Mouse (Mus musculus) neural tube, embryonic 12.5 days (tissue): ENCODE measurements at regions not wholly inside any gene's neighbourhood (a gene's known extent, or its start where the extent isn't known, plus 50 kb on each side); places are given as distances from the start of the nearest gene placed in this dataset.

Source experiments
- ATAC-seq: fragments of 200-750 bp; cut with Nextera tagmentation; 2 replicates; pipeline ENCODE4 v1.8.0; 2017; ENCODE audit warnings: low read depth, mild to moderate bottlenecking, moderate TSS enrichment, moderate library complexity; ENCODE audit not compliant: low FRiP score
- H3K27ac ChIP-seq: fragments of 300-500 bp; sonication (generic); 2 replicates; pipeline ENCODE4 v1.5.1; 2016
- H3K27me3 ChIP-seq: fragments of 300-500 bp; sonication (generic); replicated peaks from 2 replicates; pipeline ENCODE4 v1.6.1; 2016; ENCODE audit warnings: mild to moderate bottlenecking
- H3K36me3 ChIP-seq: fragments of 300-500 bp; sonication (generic); 2 replicates; pipeline ENCODE4 v1.6.1; 2016; ENCODE audit warnings: mild to moderate bottlenecking
- H3K4me1 ChIP-seq: fragments of 300-500 bp; sonication (generic); 2 replicates; pipeline ENCODE4 v1.6.1; 2016
- H3K4me2 ChIP-seq: fragments of 300-500 bp; sonication (generic); replicated peaks from 2 replicates; pipeline ENCODE4 v1.6.1; 2016; ENCODE audit warnings: mild to moderate bottlenecking
- H3K4me3 ChIP-seq: fragments of 300-500 bp; sonication (generic); 2 replicates; pipeline ENCODE4 v1.5.1; 2016
- H3K9ac ChIP-seq: fragments of 300-500 bp; sonication (generic); 2 replicates; pipeline ENCODE4 v1.6.1; 2016; ENCODE audit warnings: mild to moderate bottlenecking
- H3K9me3 ChIP-seq: fragments of 300-500 bp; sonication (generic); 2 replicates; pipeline ENCODE4 v1.6.1; 2016; ENCODE audit warnings: mild to moderate bottlenecking
- WGBS: fragments of 180-500 bp; shearing (Covaris S2); methylation state at CpG from one replicate; pipeline ENCODE4 v1.1.7; 2016; 5-methylcytosine and 5-hydroxymethylcytosine counted together

DNA sequence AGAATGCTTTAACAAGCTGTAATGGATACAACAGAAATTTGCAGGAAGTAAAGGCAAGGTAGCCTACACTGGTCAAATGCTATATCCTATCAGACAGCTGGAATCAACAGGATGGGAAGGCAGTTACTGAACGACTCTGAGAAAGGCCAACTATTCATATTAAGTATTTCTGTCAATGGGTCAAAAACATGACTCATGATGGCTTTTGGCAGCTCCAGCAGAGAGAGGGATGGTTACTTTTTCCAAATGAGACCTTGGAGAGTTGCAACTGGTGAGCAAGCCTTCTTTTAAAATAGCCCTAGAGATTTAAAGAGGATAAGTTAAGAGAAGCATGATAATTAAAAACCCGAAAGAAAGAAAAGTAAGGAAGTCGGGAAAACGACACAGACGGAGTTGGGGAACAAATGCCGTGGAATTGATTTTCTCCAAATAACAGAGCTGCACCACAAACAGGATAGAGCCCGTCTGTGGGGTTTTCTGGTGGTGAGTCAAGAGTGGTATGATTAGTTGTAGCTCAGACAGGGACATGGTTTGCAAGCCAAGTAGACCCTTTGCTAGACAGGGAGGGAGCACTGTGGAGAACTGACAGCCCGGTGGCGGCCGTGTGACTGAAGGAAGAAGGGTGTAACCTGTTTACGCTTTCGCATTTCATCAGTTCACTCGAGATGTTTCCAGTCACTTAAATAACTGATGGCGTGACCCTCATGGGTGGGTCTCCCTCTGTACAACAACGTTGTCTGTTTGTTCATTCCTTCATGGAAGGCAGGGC, 3638.1 kb upstream of the Gm7489 start:
- H3K9ac ChIP-seq, result no peak overlapping the region
- no peaks in the 10 kb centered on the region for H3K9me3 ChIP-seq
- WGBS, result 88% methylated on average over 15 of the region's 15 CpGs
- no peak overlapping the region for H3K4me3 ChIP-seq
- no peaks in the 10 kb centered on the region for H3K36me3 ChIP-seq
- H3K4me2 ChIP-seq, result no peak overlapping the region
- ATAC-seq, result no peak
- no peaks in the 10 kb centered on the region for H3K4me1 ChIP-seq
- no peak overlapping the region for H3K27ac ChIP-seq
- no peaks in the 10 kb centered on the region for H3K27me3 ChIP-seq

DNA sequence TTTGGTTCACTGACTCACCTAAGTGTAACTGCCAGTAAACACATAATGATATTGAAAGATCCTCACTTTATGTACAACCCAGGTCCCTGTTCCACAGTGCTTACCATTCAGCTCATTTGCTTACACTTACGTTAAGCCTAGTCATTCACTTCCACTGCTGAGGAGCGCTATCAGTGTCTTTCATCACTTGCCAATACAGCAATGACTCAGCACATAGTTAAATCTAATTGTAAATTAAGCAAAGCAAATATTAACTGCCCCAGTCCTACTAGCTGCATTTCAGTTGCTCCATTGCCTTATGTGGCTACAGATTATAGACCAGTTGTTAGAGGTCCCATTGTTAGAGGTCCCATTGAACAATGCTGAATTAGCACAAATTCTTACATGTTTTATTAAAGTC, 3624.6 kb upstream of the Gm7489 start:
- 93% methylated on average over 2 of the region's 2 CpGs for WGBS
- Histone ChIP-seq H3K4me2 (no peak overlapping the region), H3K9ac (no peak overlapping the region), H3K36me3 (no peaks in the 10 kb centered on the region), H3K27ac (no peak overlapping the region), H3K9me3 (no peaks in the 10 kb centered on the region), H3K4me3 (no peak overlapping the region), H3K27me3 (no peaks in the 10 kb centered on the region), H3K4me1 (no peaks in the 10 kb centered on the region)
- ATAC-seq, result no peak

GRCm38 (mm10) chr15:50261245-50261872, 3623.3 kb upstream of the Gm7489 start:
- no peaks in the 10 kb centered on the region for H3K36me3 ChIP-seq
- no peak overlapping the region for H3K4me3 ChIP-seq
- H3K9me3 ChIP-seq, result no peaks in the 10 kb centered on the region
- ATAC-seq, result peak; percentile 50; the same call in 1 of the 2 replicates
- H3K27ac ChIP-seq, result no peak overlapping the region
- no peak overlapping the region for H3K9ac ChIP-seq
- no peaks in the 10 kb centered on the region for H3K4me1 ChIP-seq
- H3K4me2 ChIP-seq, result no peak overlapping the region
- 63% methylated on average over 8 of the region's 8 CpGs for WGBS
- no peaks in the 10 kb centered on the region for H3K27me3 ChIP-seq

GRCm38 (mm10) chr15:50267542-50267941, 3617.2 kb upstream of the Gm7489 start:
- H3K9ac ChIP-seq, result no peak overlapping the region
- H3K9me3 ChIP-seq, result no peaks in the 10 kb centered on the region
- H3K27me3 ChIP-seq, result no peaks in the 10 kb centered on the region
- H3K36me3 ChIP-seq, result no peaks in the 10 kb centered on the region
- no peak for ATAC-seq
- H3K4me2 ChIP-seq, result no peak overlapping the region
- H3K27ac ChIP-seq, result no peak overlapping the region
- 75% methylated on average over 1 of the region's 1 CpGs for WGBS
- H3K4me3 ChIP-seq, result no peak overlapping the region
- no peaks in the 10 kb centered on the region for H3K4me1 ChIP-seq

DNA sequence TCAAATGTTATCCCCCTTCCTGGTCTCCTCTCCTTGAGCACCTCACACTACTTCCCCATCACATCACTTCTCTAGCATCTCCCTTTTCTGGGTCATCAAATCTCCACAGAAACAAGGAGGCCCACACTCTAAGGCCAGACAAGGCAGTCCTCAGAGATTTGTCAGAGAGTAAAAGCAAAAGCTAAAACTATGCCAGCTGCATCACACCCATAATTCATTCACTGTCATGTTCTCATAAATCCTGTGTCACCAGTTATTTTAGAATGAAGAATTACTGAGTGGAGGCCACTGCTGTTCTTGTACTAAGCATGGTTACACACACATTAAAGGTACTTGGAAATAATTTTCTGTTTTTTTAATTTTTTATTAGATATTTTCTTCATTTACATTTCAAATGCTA, 3613.1 kb upstream of the Gm7489 start:
- Histone ChIP-seq H3K9me3 (no peaks in the 10 kb centered on the region), H3K4me2 (no peak overlapping the region), H3K4me3 (no peak overlapping the region), H3K4me1 (no peaks in the 10 kb centered on the region), H3K36me3 (no peaks in the 10 kb centered on the region), H3K9ac (no peak overlapping the region), H3K27ac (no peak overlapping the region), H3K27me3 (no peaks in the 10 kb centered on the region)
- no peak for ATAC-seq

- WGBS, result 83% methylated on average over 2 of the region's 2 CpGs
- Histone ChIP-seq H3K27me3 (no peaks in the 10 kb centered on the region), H3K4me2 (no peak overlapping the region), H3K4me3 (no peak overlapping the region), H3K4me1 (no peaks in the 10 kb centered on the region), H3K27ac (no peak overlapping the region), H3K9ac (no peak overlapping the region), H3K9me3 (no peaks in the 10 kb centered on the region), H3K36me3 (no peaks in the 10 kb centered on the region)
- ATAC-seq, result no peak
Measured at GRCm38 (mm10) chr15:50282576-50282975, 3602.1 kb upstream of the Gm7489 start.

GRCm38 (mm10) chr15:50283491-50283890, 3601.2 kb upstream of the Gm7489 start:
- Histone ChIP-seq H3K36me3 (no peaks in the 10 kb centered on the region), H3K27ac (no peak overlapping the region), H3K27me3 (no peaks in the 10 kb centered on the region), H3K9ac (no peak overlapping the region), H3K4me3 (no peak overlapping the region), H3K4me1 (no peaks in the 10 kb centered on the region), H3K4me2 (no peak overlapping the region), H3K9me3 (no peaks in the 10 kb centered on the region)
- 95% methylated on average over 2 of the region's 2 CpGs for WGBS
- ATAC-seq, result no peak

- H3K27me3 ChIP-seq, result no peaks in the 10 kb centered on the region
- H3K36me3 ChIP-seq, result no peaks in the 10 kb centered on the region
- no peaks in the 10 kb centered on the region for H3K4me1 ChIP-seq
- no peaks in the 10 kb centered on the region for H3K9me3 ChIP-seq
- H3K9ac ChIP-seq, result no peak overlapping the region
- no peak for ATAC-seq
- no peak overlapping the region for H3K27ac ChIP-seq
- no peak overlapping the region for H3K4me2 ChIP-seq
- 89% methylated on average over 3 of the region's 3 CpGs for WGBS
- no peak overlapping the region for H3K4me3 ChIP-seq
Measured at GRCm38 (mm10) chr15:50301831-50302230, 3582.9 kb upstream of the Gm7489 start.

GRCm38 (mm10) chr15:50304085-50304484, 3580.6 kb upstream of the Gm7489 start:
- H3K4me3 ChIP-seq, result no peak overlapping the region
- ATAC-seq, result no peak

GRCm38 (mm10) chr15:50320796-50321195, 3563.9 kb upstream of the Gm7489 start:
- H3K27ac ChIP-seq, result no peak overlapping the region
- H3K9me3 ChIP-seq, result no peaks in the 10 kb centered on the region
- H3K4me3 ChIP-seq, result no peak overlapping the region
- H3K4me2 ChIP-seq, result no peak overlapping the region
- ATAC-seq, result no peak
- H3K4me1 ChIP-seq, result no peaks in the 10 kb centered on the region
- no peaks in the 10 kb centered on the region for H3K27me3 ChIP-seq
- H3K36me3 ChIP-seq, result no peaks in the 10 kb centered on the region
- no peak overlapping the region for H3K9ac ChIP-seq

More at GRCm38 (mm10) chr15:50304085-50304484, 3580.6 kb upstream of the Gm7489 start:
- H3K36me3 ChIP-seq, result no peaks in the 10 kb centered on the region
- no peak overlapping the region for H3K4me2 ChIP-seq
- no peaks in the 10 kb centered on the region for H3K9me3 ChIP-seq
- H3K4me1 ChIP-seq, result no peaks in the 10 kb centered on the region
- WGBS, result 88% methylated on average over 4 of the region's 4 CpGs
- no peak overlapping the region for H3K9ac ChIP-seq
- no peaks in the 10 kb centered on the region for H3K27me3 ChIP-seq
- H3K27ac ChIP-seq, result no peak overlapping the region

- Histone ChIP-seq H3K4me2 (no peak overlapping the region), H3K27ac (no peak overlapping the region), H3K27me3 (no peaks in the 10 kb centered on the region), H3K4me3 (no peak overlapping the region), H3K9ac (no peak overlapping the region), H3K9me3 (no peaks in the 10 kb centered on the region), H3K36me3 (no peaks in the 10 kb centered on the region), H3K4me1 (no peaks in the 10 kb centered on the region)
- 98% methylated on average over 5 of the region's 5 CpGs for WGBS
- ATAC-seq, result no peak
Measured at GRCm38 (mm10) chr15:50345536-50345935, 3539.2 kb upstream of the Gm7489 start.

DNA sequence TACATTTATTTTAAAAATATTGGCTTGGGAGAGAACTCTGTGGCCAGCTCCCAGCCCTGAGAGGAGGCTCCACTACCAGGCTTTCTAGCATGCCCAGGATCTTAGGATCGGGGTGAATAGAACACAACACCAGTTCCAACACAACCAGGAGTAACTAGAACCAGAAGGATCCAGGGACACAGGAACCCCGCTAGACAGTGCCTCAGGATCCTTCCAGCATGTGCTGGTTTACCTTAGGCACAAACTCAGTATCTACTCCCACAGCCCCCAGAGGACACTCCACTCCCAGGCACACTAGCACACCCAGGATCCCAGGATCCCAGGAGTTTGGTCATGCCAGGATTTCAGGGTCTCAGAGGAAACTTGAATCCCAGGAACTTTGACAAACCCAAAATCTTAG, 3537.8 kb upstream of the Gm7489 start:
- Histone ChIP-seq H3K27ac (no peak overlapping the region), H3K27me3 (no peaks in the 10 kb centered on the region), H3K9me3 (no peaks in the 10 kb centered on the region), H3K36me3 (no peaks in the 10 kb centered on the region), H3K4me3 (no peak overlapping the region), H3K9ac (no peak overlapping the region), H3K4me2 (no peak overlapping the region), H3K4me1 (no peaks in the 10 kb centered on the region)
- no peak for ATAC-seq
- WGBS, result 92% methylated on average over 2 of the region's 2 CpGs
